Mouse (Mus musculus): ENCODE measurements at regions not wholly inside any gene's neighbourhood (a gene's known extent, or its start where the extent isn't known, plus 50 kb on each side); places are given as distances from the start of the nearest gene placed in this dataset.

GRCm38 (mm10) chr11:24300351-24300750, 222.5 kb downstream of the Bcl11a start:
- TF ChIP-seq CTCF (conservative IDR thresholded peaks at IDR 0.05; ENCODE audit: low read length) (no peak), NANOG (IDR thresholded peaks at IDR 0.05; ENCODE audit: borderline replicate concordance, low read length) (no peak), POU5F1 (IDR thresholded peaks at IDR 0.05; ENCODE audit: borderline replicate concordance, low read length) (no peak)

All from E14TG2a.4 (cell line).